Mouse (Mus musculus) layer of hippocampus, adult 9-10 months (tissue): ENCODE results near the gene Timp2.
"Not testable (repeated sequence)": the region's sequence is repeated elsewhere in the genome, so short reads cannot be mapped to it uniquely, and the experiment has no call there.

Experiments
- DNase-seq: peaks from one replicate; pipeline ENCODE4 v3.0.0; 2022; ENCODE audit warnings: low spot score

Timp2 gene

GRCm38 (mm10) chr11:118355640-118356039 lies at the start of gene Timp2:
Gene Timp2, minus strand, starts transcription at chr11:118355740.
- no peak for DNase-seq

DNA sequence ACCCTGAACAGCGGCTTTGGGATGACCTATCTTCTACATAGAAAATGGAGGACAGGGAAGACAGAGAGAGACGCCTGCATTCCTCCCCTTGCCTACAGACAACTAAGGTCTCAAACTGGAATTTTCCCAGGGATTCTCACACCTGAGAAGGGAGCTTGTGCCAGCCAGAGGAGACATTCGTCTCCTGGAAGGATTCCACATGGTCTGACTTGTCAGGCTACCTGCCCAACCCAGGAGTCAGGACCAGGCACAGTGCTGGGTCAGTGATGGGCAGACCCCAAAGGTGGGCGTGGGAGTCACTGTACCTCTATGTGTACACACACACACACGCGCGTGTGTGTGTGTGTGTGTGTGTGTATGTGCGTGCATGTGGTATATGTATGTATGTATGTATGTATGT lies 49.8 kb upstream of the Timp2 start:
- no peak for DNase-seq

DNA sequence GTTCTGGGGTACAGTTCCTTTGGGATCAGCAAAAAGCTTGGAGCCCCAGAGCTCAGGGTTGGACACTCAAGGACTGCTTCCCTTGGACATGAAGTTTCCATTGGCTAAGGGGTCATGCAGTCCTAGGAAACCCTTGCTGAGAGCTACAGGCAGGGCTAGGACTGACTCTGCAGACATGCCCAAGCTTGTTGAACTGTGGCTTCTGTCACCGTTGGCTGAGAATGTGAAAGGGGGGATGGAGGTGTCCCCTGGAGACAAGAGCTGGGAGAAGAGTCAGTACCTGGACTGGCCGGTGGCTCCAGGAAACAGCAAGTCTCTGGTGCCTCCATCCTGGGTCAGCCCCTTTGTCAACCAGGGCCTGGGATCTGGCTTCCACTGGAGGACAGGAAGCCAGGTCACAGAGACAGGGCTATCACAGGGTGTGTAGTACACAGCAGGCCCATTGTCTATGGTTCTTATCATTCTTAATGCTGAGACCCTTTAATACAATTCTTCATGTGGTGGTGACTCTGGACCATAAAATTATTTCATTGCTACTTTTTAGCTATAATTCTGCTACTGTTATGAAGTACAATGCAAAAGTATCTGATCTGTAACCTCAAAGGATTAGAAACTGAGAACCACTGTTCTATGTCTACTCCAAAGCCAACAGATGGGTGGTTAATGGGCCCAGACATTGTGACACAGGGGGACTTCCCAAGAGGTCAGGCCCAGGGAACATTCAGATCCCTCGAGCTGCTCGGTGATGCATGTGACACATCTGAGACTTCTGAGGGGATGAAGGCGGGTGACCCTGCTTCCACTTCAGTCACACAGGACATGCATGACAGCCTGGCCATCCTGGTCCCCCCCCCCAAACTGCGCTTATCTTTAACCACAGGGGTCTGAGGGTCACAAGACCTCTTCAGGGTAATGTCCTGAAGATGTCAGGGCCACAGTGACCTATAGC lies 48.7 kb upstream of the Timp2 start:
- no peak for DNase-seq

GRCm38 (mm10) chr11:118403183-118403582 lies 47.6 kb upstream of the Timp2 start:
- no peak for DNase-seq

- DNase-seq = no peak
Observed at GRCm38 (mm10) chr11:118401760-118402280, 46.3 kb upstream of the Timp2 start, which contains the start of gene Lgals3bp. Gene Lgals3bp, minus strand, starts transcription at chr11:118402092.

DNA sequence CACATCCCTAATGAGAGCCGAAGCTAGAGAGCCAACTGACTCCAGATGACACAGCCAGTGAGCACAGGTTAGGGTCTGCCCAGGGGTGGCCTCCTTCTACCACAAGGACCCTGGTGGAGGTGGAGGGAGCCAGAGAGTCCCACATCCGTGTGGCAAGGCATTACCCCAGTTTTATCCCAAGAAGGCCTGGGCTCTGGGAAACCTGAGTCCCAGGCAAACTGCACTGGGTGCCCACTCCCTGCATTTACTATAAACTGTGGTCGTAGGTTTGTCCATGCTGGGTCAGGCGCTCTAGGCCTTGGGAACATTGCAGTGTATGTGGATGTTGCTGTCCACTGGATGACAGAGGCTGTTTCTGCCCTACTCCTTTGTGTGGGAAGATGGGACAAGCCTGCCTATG lies 45.7 kb upstream of the Timp2 start:
- no peak for DNase-seq

GRCm38 (mm10) chr11:118400566-118400936 lies 45.0 kb upstream of the Timp2 start:
- no peak for DNase-seq

- DNase-seq = no peak
Observed at GRCm38 (mm10) chr11:118399891-118400565, 44.5 kb upstream of the Timp2 start.

DNA sequence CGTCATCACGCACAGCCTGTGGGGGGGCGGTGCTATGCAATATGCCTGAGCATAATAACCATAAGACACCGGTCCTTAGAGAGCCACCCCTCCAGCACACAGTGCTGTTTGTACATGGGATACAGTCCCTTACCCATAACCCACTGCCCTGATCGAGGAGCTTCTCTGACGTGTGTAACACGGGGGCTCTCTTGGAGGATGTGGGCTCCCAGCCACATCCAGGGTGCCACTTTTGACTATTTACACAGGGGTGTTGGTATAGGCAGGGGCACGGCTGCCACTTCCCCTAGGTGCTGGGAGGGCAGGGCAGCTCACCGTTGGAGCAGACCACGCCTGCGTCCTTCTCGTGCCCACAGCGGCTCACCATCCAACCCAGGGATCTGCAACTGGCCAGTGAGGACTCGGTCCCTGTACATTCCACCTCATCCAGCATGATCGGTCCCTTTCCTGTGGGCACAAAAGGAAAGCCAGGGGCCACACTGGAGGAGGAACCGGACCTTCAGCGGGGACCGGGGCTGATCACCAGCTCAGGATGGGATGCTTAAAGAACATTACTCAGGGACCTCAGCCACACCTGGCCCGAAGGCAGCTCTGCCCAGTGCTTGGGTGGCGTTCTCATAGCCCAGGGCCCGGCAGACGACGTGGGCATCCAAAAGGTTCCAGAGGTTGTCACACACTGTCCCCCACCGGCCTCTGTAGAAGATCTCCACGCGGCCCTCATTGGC lies 42.4 kb upstream of the Timp2 start:
- DNase-seq = no peak

GRCm38 (mm10) chr11:118394538-118394937 lies 39.0 kb upstream of the Timp2 start:
- no peak for DNase-seq

- no peak for DNase-seq
Observed at GRCm38 (mm10) chr11:118393991-118394390, 38.5 kb upstream of the Timp2 start.

DNA sequence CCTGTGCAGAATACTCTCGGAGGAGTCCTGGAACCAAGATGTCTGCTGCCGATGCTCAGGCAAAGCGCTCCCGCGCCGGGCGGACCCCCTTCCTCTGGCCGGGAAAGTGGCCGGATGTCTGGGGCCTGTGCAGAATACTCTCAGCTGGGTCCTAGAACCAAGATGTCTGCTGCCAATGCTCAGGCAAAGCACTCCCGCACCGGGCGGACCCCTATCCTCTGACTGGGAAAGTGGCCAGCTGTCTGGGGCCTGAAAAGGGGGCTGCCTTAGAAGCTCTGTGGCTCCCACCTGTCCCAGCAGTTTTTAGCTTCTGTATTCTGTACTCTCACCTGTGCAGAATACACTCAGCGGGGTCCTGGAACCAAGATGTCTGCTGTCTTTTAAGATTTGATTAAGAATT lies 32.3 kb upstream of the Timp2 start:
- DNase-seq = not testable (repeated sequence)

DNA sequence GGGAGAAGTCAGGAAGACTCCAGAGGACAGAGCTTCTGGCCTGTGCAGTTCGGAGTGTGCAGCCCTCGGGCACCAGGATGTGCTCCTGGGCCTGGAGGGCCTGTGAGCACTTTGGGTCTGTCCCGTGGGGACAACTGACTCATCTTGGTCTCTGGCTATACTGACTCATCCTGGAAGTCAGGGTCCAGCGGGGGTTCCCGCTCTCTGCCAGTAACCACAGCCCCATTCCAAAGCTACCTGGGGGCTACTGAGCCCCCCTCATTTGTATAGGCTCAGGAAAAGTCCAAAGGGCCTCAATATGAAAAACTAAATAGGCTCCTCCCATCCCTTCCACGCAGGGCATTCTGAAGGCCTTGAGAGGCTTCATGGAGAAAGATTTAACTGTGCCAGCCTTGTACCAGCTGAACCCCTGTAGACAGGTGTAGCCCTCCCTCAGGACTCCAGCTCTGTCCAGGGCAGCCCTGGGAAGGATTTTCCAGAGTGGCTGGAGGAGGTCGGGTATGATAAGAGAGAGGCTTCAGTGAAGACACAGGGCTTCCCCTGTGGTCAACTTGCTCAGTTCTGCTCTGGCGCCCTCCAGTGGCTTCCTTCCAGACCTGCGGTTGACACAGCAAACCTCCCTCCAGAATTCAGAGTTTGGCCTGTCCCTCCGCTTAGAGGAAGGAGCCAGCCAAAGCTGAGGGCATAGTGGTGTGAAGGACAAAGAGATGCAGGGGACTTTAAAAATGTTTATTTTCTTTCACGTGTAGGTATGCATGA lies 23.9 kb upstream of the Timp2 start:
- peak; percentile 72 for DNase-seq

GRCm38 (mm10) chr11:118378656-118379055 lies 23.1 kb upstream of the Timp2 start:
- DNase-seq = no peak

- not testable (repeated sequence) for DNase-seq
Observed at GRCm38 (mm10) chr11:118376323-118376722, 20.8 kb upstream of the Timp2 start.

- no peak for DNase-seq
Observed at GRCm38 (mm10) chr11:118375881-118376280, 20.3 kb upstream of the Timp2 start.

GRCm38 (mm10) chr11:118375461-118375860 lies 19.9 kb upstream of the Timp2 start:
- no peak for DNase-seq

DNA sequence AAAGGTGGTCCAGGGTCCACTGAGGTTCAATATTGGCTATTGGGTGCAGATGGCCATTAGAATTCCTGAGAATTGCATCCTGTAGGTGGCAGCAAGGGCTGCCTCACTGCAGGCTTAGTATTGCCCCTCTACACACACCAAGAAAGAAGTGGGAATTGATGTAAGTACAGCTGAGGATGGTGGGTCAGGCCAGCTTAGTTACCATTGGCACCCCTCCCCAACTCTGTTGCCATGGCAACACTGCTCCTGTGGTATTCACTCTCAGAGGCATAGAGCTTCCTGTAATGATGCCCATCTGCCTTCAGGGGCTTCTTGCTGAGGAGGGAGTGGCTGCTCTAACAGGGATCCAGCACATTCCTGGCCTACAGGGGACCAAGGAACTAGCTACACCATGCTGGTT lies 19.5 kb upstream of the Timp2 start:
- DNase-seq = no peak

- DNase-seq = no peak
Observed at GRCm38 (mm10) chr11:118374506-118374905, 19.0 kb upstream of the Timp2 start.

GRCm38 (mm10) chr11:118372641-118373040 lies 17.1 kb upstream of the Timp2 start:
- DNase-seq = no peak

DNA sequence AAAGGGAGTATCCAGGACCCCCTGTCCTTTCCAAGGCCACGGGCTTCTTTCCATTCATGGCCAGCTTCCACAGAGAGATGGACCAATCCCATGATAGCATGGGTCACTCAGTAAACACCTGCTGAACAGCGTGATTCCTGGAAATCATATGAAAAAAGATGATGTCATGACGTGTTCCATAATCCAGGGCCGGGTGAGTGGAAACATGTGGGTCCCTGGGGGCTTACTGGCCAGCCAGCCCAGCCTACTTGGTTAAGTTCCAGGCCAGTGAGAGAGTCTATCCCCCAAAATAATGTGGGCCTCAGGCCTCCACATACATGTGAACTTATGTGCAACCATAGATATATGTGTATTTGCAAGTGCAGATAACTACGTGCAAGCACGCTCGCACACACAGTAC lies 16.3 kb upstream of the Timp2 start:
- no peak for DNase-seq

DNA sequence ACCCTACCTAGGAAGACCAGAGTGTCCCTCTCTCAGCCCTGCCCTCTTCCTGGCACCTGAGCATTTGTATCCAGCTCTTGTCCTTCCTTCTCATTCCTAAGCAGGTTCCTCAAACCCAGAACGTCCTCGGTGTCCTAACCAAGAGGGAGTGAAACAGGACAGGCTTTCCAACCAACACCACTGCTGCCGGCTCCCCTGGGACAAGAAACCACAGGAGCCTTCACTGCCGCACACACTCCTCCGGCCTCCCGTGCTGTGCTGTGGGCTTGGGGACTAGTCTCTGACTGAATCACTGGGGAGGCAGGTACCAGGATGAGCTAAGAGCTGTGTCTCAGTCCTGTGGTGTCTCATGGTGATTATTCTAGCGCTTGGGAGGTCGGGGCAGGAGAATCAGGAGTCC lies 14.1 kb upstream of the Timp2 start:
- DNase-seq = no peak
